ENCODE assay signal across 11 mouse cellular contexts in genomic region chr17:4867754-4868445, GRCm38 (mm10).
A peak's percentile ranks its signal among the peaks of the same experiment; 100 is the strongest.
DNase-seq lines count a peak whose midpoint lies in the region; ATAC-seq lines count a peak whose summit lies in the region.
"Had no signal": no experiment of that assay in that cellular context is flagged by ENCODE, and none has a peak within 500 bp of the region (broad histone marks: within the 10 kb centered on the region; RNA-seq: fewer than 3 reads in every experiment).

No protein-coding gene starts in this region.

- peak overlapping the region; percentile 72 for H3K27ac ChIP-seq in heart, embryonic 13.5 days (replicated peaks)
- peak overlapping the region; percentile 23; the same call in 1 of the 2 replicates for H3K27ac ChIP-seq in lung, embryonic 15.5 days
- H3K27ac ChIP-seq: embryonic facial prominence, embryonic 12.5 days; midbrain, embryonic 15.5 days had no signal

- DNase-seq in 3134 (ENCODE audit: extremely low read depth, insufficient read length, low spot score): peak; percentile 28
- DNase-seq in adrenal gland, adult 2 months: peak; percentile 91
- no peak for DNase-seq in layer of hippocampus, postnatal 36 days
- DNase-seq in retina, postnatal 1 day: no peak
- no peak for DNase-seq in embryo, embryonic 11 days

- no peaks in the 10 kb centered on the region for H3K36me3 ChIP-seq in heart, embryonic 13.5 days
- H3K36me3 ChIP-seq in lung, embryonic 15.5 days: no peaks in the 10 kb centered on the region
- H3K36me3 ChIP-seq: embryonic facial prominence, embryonic 12.5 days; midbrain, embryonic 15.5 days had no signal

- 63% methylated on average over 9 of the region's 9 CpGs for WGBS in heart, embryonic 13.5 days
- 57% methylated on average over 9 of the region's 9 CpGs for WGBS in lung, embryonic 15.5 days

- no peak overlapping the region for H3K4me2 ChIP-seq in heart, embryonic 13.5 days
- H3K4me2 ChIP-seq in lung, embryonic 15.5 days: no peak overlapping the region
- H3K4me2 ChIP-seq: embryonic facial prominence, embryonic 12.5 days; midbrain, embryonic 15.5 days had no signal

- H3K27me3 ChIP-seq in heart, embryonic 13.5 days (replicated peaks): no peaks in the 10 kb centered on the region
- H3K27me3 ChIP-seq in lung, embryonic 15.5 days: no peaks in the 10 kb centered on the region
- H3K27me3 ChIP-seq: embryonic facial prominence, embryonic 12.5 days; midbrain, embryonic 15.5 days; Patski had no signal

- ATAC-seq in heart, embryonic 13.5 days (ENCODE audit: extremely low read depth, insufficient number of reproducible peaks, low FRiP score, low TSS enrichment): no peak
- 0 out of 2 replicates have a peak, but pooled peaks have one; percentile 46 for ATAC-seq in lung, embryonic 15.5 days (ENCODE audit: borderline replicate concordance, extremely low read depth, low FRiP score, low TSS enrichment)
- no peak for ATAC-seq in inflammation-experienced regulatory T-cells, adult 6 months
- ATAC-seq: midbrain, embryonic 15.5 days; Patski had no signal

- H3K9me3 ChIP-seq in heart, embryonic 13.5 days: no peaks in the 10 kb centered on the region
- H3K9me3 ChIP-seq in lung, embryonic 15.5 days: no peaks in the 10 kb centered on the region
- H3K9me3 ChIP-seq: embryonic facial prominence, embryonic 12.5 days; midbrain, embryonic 15.5 days had no signal

- no peak overlapping the region for H3K9ac ChIP-seq in heart, embryonic 13.5 days
- H3K9ac ChIP-seq in lung, embryonic 15.5 days: no peak overlapping the region
- H3K9ac ChIP-seq: embryonic facial prominence, embryonic 12.5 days; midbrain, embryonic 15.5 days had no signal

- H3K4me1 ChIP-seq in heart, embryonic 13.5 days: peaks cover 16% of the 10 kb centered on the region
- peaks cover 20% of the 10 kb centered on the region for H3K4me1 ChIP-seq in lung, embryonic 15.5 days

- H3K4me3 ChIP-seq in heart, embryonic 13.5 days: no peak overlapping the region
- H3K4me3 ChIP-seq in lung, embryonic 15.5 days: no peak overlapping the region
- H3K4me3 ChIP-seq: embryonic facial prominence, embryonic 12.5 days; midbrain, embryonic 15.5 days had no signal

Comparison
In these comparisons a context has a peak if more than half of its experiments do, and no peak if none do; other contexts are left out.
1. DNase-seq: peak in 3134 (single experiment) and adrenal gland, adult 2 months (single experiment); none in layer of hippocampus, postnatal 36 days (0 of 2), retina, postnatal 1 day (single experiment) and embryo, embryonic 11 days (single experiment).